Mouse (Mus musculus) bone marrow, adult 2 months (tissue): ENCODE measurements around the gene Cryba2. TPM values are rescaled to one million over a fixed set of nuclear protein-coding genes. Genes with fewer than 3 reads are reported as not detected.

Experiments used
- H3K27ac ChIP-seq: fragments of 200-500 bp; 2 replicates; pipeline ENCODE4 v1.5.1; 2012; ENCODE audit warnings: low read depth, mild to moderate bottlenecking, control low read depth, inconsistent platforms, low read length; ENCODE audit not compliant: control insufficient read depth, poor library complexity, insufficient read depth
- H3K4me1 ChIP-seq: fragments of 200-500 bp; 2 replicates; pipeline ENCODE4 v1.6.1; 2011; ENCODE audit warnings: low read length; ENCODE audit not compliant: control insufficient read depth, insufficient read depth
- H3K4me3 ChIP-seq: fragments of 200-500 bp; replicated peaks from 2 replicates; pipeline ENCODE3; 2011; ENCODE audit warnings: mild to moderate bottlenecking, low read depth, low read length, control low read depth; ENCODE audit not compliant: control insufficient read depth
- CTCF ChIP-seq: fragments of 200-500 bp; IDR thresholded peaks from 2 replicates; pipeline ENCODE4 v1.5.1; 2011; ENCODE audit warnings: low read length, control low read depth; ENCODE audit not compliant: control insufficient read depth, insufficient read depth
- POLR2A ChIP-seq: fragments of 200-500 bp; IDR thresholded peaks from 2 replicates; pipeline ENCODE4 v1.6.1; 2011; ENCODE audit warnings: low read depth, mild to moderate bottlenecking, control low read depth, low read length, borderline replicate concordance; ENCODE audit not compliant: control insufficient read depth
- WGBS: fragments of 180-500 bp; shearing (Covaris S2); methylation state at CpG from one replicate; pipeline ENCODE4 v1.1.7; 2018; 5-methylcytosine and 5-hydroxymethylcytosine counted together
- polyA plus RNA-seq: library from polyadenylated mRNA; stranded (reverse); fragments of >200 nt; gene quantifications from 2 replicates; pipeline ENCODE4 v1.2.4, GENCODE M21; 2011; ENCODE audit warnings: low replicate concordance; ENCODE audit not compliant: missing spikeins, insufficient read depth, insufficient read length

Cryba2 gene
- not detected in 2 replicates for polyA plus RNA-seq

DNA sequence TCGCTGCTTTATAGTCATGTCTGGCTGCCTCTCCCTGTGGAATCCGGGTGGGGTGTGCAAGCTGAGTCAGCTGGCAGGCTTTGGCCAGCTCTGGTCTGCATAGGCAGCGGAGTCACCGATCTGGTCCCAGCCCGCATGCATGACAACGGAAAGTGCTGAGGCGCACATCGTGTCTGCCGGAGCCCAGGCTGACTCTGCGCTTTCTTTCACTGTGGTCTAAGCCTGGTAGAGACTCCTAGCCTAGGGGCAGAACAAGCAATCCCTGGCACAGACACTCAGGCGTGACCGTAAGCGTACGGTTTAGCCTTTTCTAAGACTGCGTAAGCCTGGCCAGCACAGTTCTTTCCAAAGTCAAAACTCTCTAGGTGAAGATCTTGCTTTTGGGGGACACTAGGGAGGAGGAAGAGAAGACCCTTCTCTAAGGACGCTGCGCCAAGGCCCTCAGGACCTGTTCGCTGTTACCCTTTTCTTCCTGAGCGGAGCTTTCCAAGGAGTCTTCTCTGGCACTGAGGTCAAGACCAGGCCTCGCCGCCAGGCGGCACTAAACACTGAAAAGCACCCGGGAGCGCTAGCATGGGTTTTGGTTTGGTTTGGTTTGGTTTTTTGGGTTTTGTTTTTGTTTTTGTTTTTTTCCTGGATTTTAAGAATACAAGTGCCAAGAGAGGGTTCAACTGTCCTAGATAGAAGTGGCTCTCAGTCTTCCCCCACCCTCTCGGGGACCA lies at the start of gene Cryba2:
Cryba2 (minus strand) TSS at position 10 of the 722 bp plus-strand sequence.
- 0 out of 2 replicates have a peak, but pooled peaks have one; percentile 12 for TF ChIP-seq POLR2A
- TF ChIP-seq CTCF, result peak; percentile 49; the same call in 1 of the 2 replicates
- no peak within 1 kb of the TSS for H3K4me3 ChIP-seq
- 15% methylated on average over 25 of the region's 25 CpGs for WGBS

DNA sequence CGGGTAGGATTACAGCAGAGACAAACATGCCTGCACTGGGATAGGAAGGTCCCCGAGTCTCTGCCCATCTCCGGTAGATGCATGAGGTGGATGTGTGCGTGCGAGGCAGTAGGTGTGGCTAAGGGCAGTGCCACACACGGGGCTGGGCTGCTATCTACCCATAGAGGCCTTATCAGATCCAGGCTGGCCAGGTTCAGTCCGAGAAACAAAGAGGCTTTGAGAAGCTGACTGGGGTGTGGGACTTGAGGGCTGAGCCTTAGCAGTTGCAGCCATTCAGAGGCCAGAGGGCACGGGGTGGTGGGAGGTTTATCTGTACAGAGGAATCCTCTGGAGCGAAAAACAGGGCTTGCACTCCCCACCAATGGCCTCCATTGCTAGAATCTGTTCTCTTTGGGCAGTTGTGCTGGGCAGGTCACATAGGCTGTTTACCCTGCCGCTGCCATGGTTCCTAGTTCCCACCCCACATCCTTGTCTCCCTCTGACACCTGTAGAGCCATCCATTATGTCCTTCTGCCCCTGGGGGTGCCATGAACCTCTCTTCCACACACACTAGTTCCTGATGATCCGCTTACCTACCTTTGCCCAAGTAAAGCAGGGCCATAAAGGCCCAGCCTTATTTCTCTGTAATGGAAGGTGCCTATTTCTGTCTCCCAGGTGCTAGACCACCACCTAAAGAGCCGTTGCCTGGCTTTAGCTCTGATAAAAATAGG lies 48.9 kb upstream of the Cryba2 start:
- 56% methylated on average over 12 of the region's 12 CpGs for WGBS
- H3K4me3 ChIP-seq, result no peak overlapping the region
- no peak overlapping the region for H3K27ac ChIP-seq
- no peak for TF ChIP-seq POLR2A
- no peaks in the 10 kb centered on the region for H3K4me1 ChIP-seq

More for the DNA sequence above, at the start of gene Cryba2:
- Histone ChIP-seq H3K4me1 (no peaks in the 10 kb centered on the region), H3K27ac (no peak within 1 kb of the TSS)

DNA sequence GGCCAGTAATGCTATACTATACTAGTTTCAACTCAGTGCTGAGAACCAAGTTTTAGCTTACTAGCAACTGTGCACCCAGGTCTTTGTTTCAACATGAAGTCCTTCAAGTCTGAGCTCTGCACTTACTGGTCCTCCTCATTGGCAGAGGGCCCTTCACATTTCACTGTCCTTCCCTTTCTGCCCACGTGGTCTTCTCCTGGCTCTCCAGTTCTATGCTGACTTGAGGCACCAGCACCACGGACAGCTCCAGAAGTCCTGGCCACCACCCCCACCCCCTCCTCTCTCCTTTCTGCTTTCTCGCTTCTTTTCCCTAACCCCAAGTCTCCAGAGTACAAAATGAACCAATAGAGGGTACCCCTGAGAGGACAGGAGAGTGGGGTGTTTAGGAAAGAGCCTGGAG lies 46.8 kb upstream of the Cryba2 start:
- no peak for TF ChIP-seq CTCF
- TF ChIP-seq POLR2A, result no peak
- Histone ChIP-seq H3K4me1 (no peaks in the 10 kb centered on the region), H3K27ac (no peak overlapping the region), H3K4me3 (no peak overlapping the region)
- WGBS, result 9% methylated on average over 3 of the region's 3 CpGs

DNA sequence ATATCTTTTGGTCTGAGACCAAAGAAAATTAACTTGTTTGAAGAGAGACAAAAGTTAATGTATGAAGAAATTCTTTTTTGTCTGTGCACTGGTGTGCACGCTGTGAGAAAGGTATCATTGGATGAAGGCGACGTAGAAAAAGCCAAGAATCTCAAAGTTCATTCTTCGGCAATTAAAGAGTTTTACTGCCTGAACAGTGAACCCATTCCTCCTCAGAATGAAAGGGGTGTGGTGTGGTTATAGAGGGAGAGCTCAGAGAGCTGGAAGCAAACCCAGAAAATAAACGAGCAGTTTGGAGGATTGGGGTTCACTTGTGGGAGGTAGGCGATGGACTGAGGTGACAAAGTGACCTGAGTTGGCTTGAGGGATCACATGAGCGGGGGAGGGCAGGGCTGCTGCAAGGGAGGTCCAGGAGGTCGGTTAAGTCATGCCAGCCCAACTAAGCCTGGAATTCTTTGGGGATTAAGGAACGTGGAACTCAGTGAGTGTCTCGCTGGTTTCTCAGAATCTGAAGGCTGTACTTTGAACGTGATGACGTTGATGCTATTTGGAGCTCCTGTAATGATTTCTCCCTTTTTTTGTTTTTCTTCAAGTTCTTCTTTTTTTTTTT lies 43.4 kb upstream of the Cryba2 start:
- 48% methylated on average over 12 of the region's 12 CpGs for WGBS
- no peak for TF ChIP-seq CTCF
- no peak for TF ChIP-seq POLR2A
- H3K4me1 ChIP-seq, result no peaks in the 10 kb centered on the region
- H3K27ac ChIP-seq, result no peak overlapping the region
- no peak overlapping the region for H3K4me3 ChIP-seq

DNA sequence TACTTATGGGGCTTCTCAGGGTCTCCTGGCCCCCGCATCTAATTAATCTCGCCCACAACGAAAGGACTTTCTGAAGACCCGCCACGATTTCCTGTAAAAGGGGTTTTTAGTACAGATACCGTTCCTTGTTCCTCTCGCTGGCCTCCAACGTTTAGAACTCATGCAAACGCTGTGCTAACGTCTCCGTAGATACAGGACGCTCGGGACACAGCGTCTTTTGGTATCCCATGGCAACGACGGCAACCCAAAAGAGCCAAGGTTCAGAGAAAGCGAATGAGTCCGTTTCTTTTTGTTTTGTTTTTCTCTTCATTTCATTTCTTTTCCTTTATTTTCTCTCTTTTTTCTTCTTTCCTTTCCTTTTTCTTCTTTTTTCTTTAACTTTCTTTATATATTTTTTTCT lies 42.5 kb upstream of the Cryba2 start, which contains the start of gene Cfap65:
Cfap65 (minus strand) TSS at position 198 of the 400 bp plus-strand sequence.
- TF ChIP-seq CTCF (no peak), POLR2A (no peak)
- 2% methylated on average over 18 of the region's 18 CpGs for WGBS
- Histone ChIP-seq H3K27ac (no peak within 1 kb of the TSS), H3K4me3 (no peak within 1 kb of the TSS), H3K4me1 (no peaks in the 10 kb centered on the region)

DNA sequence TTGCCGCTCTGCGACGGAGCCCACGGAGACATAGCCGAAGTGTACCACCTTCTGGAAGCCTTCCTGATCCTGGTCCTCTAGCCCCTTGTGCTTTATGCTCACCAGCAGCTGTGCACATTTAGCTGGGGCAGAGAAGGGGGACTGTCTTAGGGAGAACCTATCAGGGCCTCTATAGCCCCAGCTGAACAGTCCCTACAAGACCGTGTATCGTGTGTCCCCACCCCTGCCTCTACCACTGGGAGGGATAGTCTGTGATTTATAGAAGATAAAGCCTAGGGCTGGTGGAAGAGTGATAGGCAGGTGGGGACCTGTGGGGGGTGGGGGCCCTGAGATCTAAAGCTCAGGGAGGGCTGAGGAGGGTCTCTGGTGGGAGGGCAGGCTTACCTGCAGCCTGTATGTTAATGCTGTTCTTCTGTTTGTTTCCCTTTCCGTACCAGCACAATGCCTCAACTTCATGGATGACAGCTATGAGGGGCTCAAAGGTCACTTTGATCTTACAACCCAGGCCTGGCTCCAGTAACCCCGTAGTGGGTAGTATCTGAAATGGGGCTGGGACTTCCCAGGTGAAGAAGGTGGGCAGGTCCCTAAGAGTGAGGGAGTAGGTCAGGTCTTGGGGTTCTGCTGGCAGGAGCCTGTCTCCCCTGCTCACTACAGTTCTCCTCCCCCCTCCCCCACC lies 34.8 kb upstream of the Cryba2 start:
- TF ChIP-seq CTCF (no peak), POLR2A (no peak)
- WGBS, result 79% methylated on average over 9 of the region's 9 CpGs
- no peak overlapping the region for H3K27ac ChIP-seq
- H3K4me1 ChIP-seq, result no peaks in the 10 kb centered on the region
- no peak overlapping the region for H3K4me3 ChIP-seq

DNA sequence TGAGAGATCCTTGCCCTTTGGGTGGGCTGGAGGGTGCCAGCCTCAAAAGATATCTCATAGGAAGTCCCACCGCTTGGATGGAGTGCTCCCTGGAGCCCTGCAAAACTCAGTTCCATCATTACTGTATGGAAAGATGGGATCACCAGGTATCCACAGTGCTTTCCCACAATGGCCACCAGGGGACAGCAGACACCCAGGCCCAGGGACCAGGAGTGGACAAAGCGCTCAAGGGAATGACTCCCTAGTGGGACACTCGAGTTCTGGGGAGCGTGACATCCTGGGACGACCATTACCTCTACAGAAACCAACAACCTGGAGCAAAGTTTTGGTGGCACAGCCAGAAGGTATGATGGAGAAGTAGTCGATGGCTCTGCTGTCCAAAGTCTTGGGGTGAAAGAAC lies 33.8 kb upstream of the Cryba2 start:
- 37% methylated on average over 6 of the region's 6 CpGs for WGBS
- H3K27ac ChIP-seq, result no peak overlapping the region
- TF ChIP-seq CTCF (peak; percentile 65), POLR2A (no peak)

DNA sequence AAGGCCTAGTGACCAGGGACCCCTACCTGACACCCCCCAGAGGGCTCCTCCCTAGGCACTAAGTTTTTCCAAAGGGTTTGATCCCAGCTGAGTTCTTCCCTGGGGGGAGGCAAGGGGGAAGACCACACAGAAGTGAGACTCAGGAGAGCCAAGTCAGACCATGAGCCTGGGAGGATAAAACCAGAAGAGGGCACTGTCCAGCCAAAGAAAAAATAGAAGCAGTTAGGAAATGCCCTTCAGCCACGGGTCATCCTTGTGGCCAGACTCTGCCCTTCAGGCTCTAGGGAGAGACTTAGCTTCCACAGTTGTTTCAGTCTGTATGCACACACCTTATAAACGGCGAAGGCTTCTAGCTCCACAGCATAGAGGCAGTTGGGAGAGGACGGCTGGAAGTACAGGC lies 31.5 kb upstream of the Cryba2 start:
- TF ChIP-seq CTCF, result no peak
- TF ChIP-seq POLR2A, result no peak
- no peak overlapping the region for H3K4me3 ChIP-seq
- WGBS, result 55% methylated on average over 4 of the region's 4 CpGs
- H3K4me1 ChIP-seq, result no peaks in the 10 kb centered on the region
- H3K27ac ChIP-seq, result no peak overlapping the region

More for the DNA sequence above, 33.8 kb upstream of the Cryba2 start:
- no peaks in the 10 kb centered on the region for H3K4me1 ChIP-seq
- no peak overlapping the region for H3K4me3 ChIP-seq
